ENCODE assay signal across 22 mouse cellular contexts in genomic region chr7:83043746-83044145, GRCm38 (mm10).
"Had no signal": no experiment of that assay in that cellular context is flagged by ENCODE, and none has a peak within 500 bp of the region (broad histone marks: within the 10 kb centered on the region; RNA-seq: fewer than 3 reads in every experiment).

No protein-coding gene starts in this region.

- DNase-seq: heart, postnatal 10 days; heart, postnatal 14 days; heart, postnatal 36 days; heart, postnatal 4 days; kidney, adult 11 months; kidney, adult 18-20 months; kidney, adult 2 months; kidney, adult 8-10 months; kidney, adult 9 months; kidney, postnatal 10 days; kidney, postnatal 14 days; kidney, postnatal 25 days; kidney, postnatal 36 days; kidney, postnatal 4 days; layer of hippocampus, adult 9-11 months; layer of hippocampus, postnatal 36 days had no signal

- ATAC-seq: hindbrain, embryonic 16.5 days; hindbrain, postnatal 0 days; inflammation-experienced regulatory T-cells, adult 6 months; intestine, embryonic 15.5 days; intestine, embryonic 16.5 days; intestine, postnatal 0 days had no signal
